Mouse (Mus musculus) heart, postnatal 0 days (tissue): ENCODE results near the gene Aspa.

Source experiments
- CTCF ChIP-seq: IDR thresholded peaks from 2 replicates; pipeline ENCODE4 v1.5.1; 2016; ENCODE audit warnings: antibody characterized with exemption, control low read depth, low read depth
- EP300 ChIP-seq: IDR thresholded peaks from 2 replicates; pipeline ENCODE4 v1.6.1; 2016; ENCODE audit warnings: antibody characterized with exemption, low read depth

DNA sequence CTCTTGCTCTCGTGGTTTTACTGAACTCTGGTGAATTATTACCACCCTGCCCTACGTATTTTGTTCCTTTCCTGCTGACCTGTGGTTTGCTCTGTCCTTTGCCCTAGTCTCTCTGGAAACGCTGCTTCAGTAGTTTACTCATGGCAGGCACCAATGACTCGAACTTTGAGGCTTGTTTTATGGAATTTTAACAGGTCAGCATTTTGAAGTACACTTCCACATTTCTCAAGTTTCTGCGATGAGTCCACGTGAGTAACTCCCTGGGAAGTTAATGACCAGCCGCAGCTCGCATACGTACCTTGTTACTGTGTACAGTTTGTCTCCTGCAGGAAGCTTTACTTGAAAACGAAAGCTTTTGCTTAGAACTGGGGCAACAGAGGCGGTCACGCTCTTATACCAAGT, 2.9 kb downstream of the Aspa start:
- TF ChIP-seq EP300 (no peak), CTCF (no peak)
